Mouse (Mus musculus) lung, adult 18-20 months (tissue): ENCODE measurements at regions not wholly inside any gene's neighbourhood (a gene's known extent, or its start where the extent isn't known, plus 50 kb on each side); places are given as distances from the start of the nearest gene placed in this dataset.
"Not testable (repeated sequence)": the region's sequence is repeated elsewhere in the genome, so short reads cannot be mapped to it uniquely, and the experiment has no call there.

Source experiments
- DNase-seq, 2 experiments: peaks; one replicate each; pipeline ENCODE4 v3.0.0; 2022; ENCODE audit warnings: mixed read lengths in 2 of 2

- not testable (repeated sequence) for DNase-seq
These were observed 161.3 kb downstream of the Lyplal1 start for GRCm38 (mm10) chr1:185955821-185956220.

DNA sequence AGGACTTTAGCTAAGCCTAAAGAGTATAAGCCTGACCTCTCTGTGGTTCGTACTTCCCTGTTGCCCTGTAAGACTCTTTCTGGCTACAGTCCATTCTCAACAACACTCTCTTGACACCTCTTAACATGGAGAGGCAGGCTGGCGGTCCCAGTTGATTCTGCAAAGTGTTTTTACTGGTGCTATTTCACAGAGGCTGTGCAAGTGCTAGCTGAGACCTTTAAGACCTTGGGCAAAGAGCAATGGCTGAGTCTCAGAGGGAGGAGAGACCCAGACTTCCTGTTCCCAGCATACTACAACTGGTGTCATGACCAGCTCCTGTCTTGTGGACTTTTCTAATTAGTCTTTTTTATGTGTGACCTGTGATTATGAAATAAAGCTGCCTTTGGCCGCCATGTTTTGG is 159.6 kb downstream of the Lyplal1 start:
- peak; percentile 33 to 43 for DNase-seq

- DNase-seq = no peak
These were observed 158.8 kb downstream of the Lyplal1 start for GRCm38 (mm10) chr1:185958276-185958675.

- DNase-seq = no peak
These were observed 154.5 kb downstream of the Lyplal1 start for GRCm38 (mm10) chr1:185962606-185963005.

DNA sequence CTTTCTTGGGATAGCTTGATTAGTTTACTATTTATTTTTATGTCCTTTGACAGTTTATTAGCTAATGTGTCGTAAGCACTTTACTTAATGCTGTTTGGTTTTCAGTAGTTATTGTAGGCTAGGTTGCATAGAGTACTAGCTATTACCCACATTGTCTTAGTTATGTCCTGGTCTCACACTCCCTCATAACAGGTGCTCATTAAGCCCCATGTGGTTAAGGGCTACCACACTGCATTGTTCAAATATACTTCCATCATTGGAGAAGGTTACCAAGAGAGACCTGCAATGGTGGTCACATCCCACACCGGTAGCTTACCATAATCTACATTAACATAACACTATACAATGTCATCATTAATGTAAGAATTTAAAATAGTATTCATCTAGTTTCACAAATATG is 153.3 kb downstream of the Lyplal1 start:
- DNase-seq = no peak

- peak in 1 of 2 experiments; percentile 7 for DNase-seq
These were observed 152.7 kb downstream of the Lyplal1 start for GRCm38 (mm10) chr1:185964426-185964825.

GRCm38 (mm10) chr1:185967227-185967626 is 149.9 kb downstream of the Lyplal1 start:
- peak in 1 of 2 experiments; percentile 14 for DNase-seq

DNA sequence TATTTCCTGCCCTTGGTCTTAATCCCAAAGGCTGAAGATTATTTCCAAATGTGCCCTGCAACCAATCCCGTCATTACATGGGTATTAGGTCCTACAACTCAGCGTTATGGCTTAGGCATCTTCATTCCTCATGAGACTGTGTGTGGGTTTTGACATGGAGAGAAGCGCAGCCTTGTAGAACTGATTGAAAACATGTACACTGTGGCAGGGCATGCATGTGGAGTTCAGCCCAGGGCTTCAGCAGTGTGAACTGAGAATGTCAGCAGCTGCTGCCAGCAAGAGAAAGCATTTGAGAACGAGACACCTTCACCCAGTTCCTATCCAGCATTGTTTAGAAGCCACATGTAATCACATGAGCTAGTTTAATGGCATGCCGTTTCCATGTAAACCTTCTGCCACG is 149.3 kb downstream of the Lyplal1 start:
- DNase-seq = no peak

GRCm38 (mm10) chr1:185968642-185969041 is 148.5 kb downstream of the Lyplal1 start:
- no peak for DNase-seq

GRCm38 (mm10) chr1:185969231-185969630 is 147.9 kb downstream of the Lyplal1 start:
- peak; percentile 47 to 49 for DNase-seq

GRCm38 (mm10) chr1:185977075-185977474 is 140.0 kb downstream of the Lyplal1 start:
- no peak for DNase-seq

GRCm38 (mm10) chr1:185989432-185989831 is 127.7 kb downstream of the Lyplal1 start:
- DNase-seq = no peak

- not testable (repeated sequence) for DNase-seq
These were observed 117.0 kb downstream of the Lyplal1 start for GRCm38 (mm10) chr1:186000066-186000465.

DNA sequence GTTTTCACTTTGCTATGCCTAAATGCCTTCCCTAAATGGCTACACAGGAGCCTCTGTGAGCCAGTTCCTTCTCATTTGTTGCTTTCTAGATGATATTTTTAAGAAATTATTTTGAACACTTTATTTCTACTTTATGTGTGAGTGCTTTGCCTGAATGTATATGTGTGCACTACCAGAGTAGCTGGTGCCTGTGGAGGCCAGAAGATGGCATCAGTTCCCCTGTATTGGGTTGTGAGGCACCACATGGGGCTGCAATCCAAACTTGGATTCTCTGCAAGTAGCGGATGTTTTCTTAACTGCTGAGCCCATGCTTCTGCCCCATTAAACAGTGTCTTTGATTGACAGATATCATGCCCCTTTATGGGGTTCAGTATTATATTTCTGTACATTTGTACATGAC is 103.7 kb downstream of the Lyplal1 start:
- no peak for DNase-seq

- DNase-seq = no peak
These were observed 102.9 kb downstream of the Lyplal1 start for GRCm38 (mm10) chr1:186014166-186014565.

DNA sequence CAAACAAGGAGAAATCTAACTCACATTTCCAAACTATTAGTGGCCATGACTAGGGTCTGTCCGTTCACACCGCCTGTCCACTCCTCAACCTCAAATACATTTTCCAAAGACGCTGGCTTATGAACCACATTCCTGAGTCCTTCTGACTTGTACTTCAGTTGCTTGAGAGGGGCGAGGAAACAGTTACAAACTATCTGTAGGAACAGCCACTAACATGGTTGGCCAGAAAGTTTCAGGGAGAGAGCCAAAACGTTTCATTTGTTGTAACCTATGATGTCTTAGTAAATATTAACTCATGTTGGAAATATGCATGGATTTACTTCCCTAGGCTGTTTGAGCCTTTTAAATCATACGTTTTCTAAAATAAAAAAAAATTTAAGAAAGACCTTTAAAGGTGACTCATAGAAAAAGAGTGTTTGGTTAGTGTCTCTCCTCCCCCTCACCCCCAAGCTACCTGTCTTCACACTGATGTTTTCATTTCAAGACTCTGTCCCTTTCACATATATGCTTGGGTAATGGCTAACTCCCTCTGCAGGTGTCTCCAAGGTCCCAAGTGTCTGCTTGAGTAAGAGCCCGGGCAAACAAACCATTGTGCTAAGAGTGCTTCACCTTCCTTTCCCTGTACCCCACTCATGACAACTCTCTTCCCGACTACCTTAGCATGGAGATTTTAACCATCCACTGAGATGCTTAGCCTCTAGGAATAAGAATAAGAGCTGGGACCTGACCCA is 101.1 kb downstream of the Lyplal1 start:
- DNase-seq = peak; percentile 11 to 24

- no peak for DNase-seq
These were observed 99.6 kb downstream of the Lyplal1 start for GRCm38 (mm10) chr1:186017547-186017946.

- DNase-seq = no peak
These were observed 97.6 kb downstream of the Lyplal1 start for GRCm38 (mm10) chr1:186019511-186019910.

DNA sequence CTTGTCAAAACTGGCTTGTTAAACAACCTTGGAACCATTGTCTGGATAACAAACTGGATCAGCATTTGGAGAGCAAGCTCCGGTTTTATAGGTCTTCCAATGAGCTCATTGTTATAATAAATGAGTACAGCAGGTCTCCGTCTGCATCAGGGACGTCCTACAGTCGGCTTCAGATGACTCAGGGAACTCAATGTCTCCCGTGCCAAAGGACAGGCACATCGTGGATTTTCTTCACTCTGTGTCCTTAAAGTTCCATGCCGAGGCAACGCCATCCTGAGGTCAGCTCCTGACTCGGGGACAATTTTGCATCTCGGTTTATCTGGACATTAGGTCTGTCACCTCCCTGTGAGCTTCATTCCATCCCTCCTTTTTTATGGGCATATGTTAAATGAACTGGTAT is 85.2 kb downstream of the Lyplal1 start:
- DNase-seq = no peak

- no peak for DNase-seq
These were observed 82.7 kb downstream of the Lyplal1 start for GRCm38 (mm10) chr1:186034443-186034842.
